In the genomic region with DNA sequence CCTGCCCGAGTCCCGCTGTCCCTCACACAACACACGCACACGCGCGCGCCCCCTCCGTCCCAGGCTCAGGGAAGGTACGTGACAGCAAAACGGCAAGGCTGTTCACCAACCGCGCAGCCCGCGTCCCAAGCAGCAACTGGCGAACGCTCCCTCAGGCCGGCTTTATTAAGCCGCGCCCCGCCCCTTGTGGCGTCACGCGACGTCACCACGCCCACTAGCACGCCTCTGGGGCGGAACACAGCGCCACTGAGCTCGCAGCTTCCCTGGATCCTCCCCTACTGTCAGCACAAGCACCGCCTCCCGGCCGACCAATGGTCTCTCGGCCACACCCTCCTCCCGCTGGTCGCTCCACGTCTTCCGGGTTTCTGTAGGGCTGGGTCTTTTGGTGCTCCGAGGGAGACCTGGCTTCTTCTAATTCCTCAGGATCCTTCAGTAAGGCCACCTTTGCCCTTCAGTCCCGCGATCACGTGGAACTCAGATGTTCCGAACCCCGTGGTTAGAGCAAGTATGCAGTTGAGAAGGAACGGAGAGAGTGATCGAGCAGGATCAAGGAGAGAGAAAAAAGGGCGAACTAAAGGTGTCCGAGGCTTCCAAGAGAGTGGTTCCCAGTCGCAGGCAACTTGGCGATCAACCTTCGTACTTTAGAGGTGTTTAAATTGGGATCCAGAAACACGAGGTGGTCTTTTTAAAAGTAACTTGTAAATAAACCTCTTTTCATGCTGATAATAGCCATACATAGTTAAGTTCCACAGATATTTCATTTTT, we compare ENCODE assay signal across 8 mouse cellular contexts. TPM values are rescaled to one million over a fixed set of nuclear protein-coding genes. Genes with fewer than 3 reads are reported as not detected.
A peak's percentile ranks its signal among the peaks of the same experiment; 100 is the strongest.
DNase-seq lines count a peak whose midpoint lies in the region; ATAC-seq and TF ChIP-seq lines count a peak whose summit lies in the region.

A gene (minus strand): TSS at position 164 of the 765 bp plus-strand sequence.

- peaks cover 13% of the 10 kb centered on the region for H3K4me1 ChIP-seq in forebrain, embryonic 10.5 days
- peaks cover 5% of the 10 kb centered on the region; the same call in 1 of the 2 replicates for H3K4me1 ChIP-seq in heart, embryonic 15.5 days (replicated peaks)
- peaks cover 6 to 9% of the 10 kb centered on the region in 2 experiments for H3K4me1 ChIP-seq in liver, embryonic 14.5 days (replicated peaks; ENCODE audit: control insufficient read depth in 2 of 2, insufficient read depth in 2 of 2, low read length in 1 of 2)
- H3K4me1 ChIP-seq in neural tube, embryonic 11.5 days (ENCODE audit: control insufficient read depth, insufficient read depth, low read length), result no peaks in the 10 kb centered on the region
- H3K4me1 ChIP-seq in stomach, postnatal 0 days (replicated peaks; ENCODE audit: control insufficient read depth, insufficient read depth), result 0 out of 2 replicates have a peak, but pooled peaks cover 2% of the 10 kb centered on the region

- H3K36me3 ChIP-seq in forebrain, embryonic 10.5 days (replicated peaks), result no peaks in the 10 kb centered on the region
- no peaks in the 10 kb centered on the region for H3K36me3 ChIP-seq in heart, embryonic 15.5 days
- H3K36me3 ChIP-seq in liver, embryonic 14.5 days (replicated peaks; ENCODE audit: control insufficient read depth, insufficient read depth, low read depth), result no peaks in the 10 kb centered on the region
- no peaks in the 10 kb centered on the region for H3K36me3 ChIP-seq in neural tube, embryonic 11.5 days (ENCODE audit: control insufficient read depth, insufficient read depth, low read length)
- no peaks in the 10 kb centered on the region for H3K36me3 ChIP-seq in stomach, postnatal 0 days (ENCODE audit: control insufficient read depth, insufficient read depth, low read length)

- H3K9me3 ChIP-seq in forebrain, embryonic 10.5 days, result no peaks in the 10 kb centered on the region
- no peaks in the 10 kb centered on the region for H3K9me3 ChIP-seq in heart, embryonic 15.5 days (replicated peaks)
- no peaks in the 10 kb centered on the region for H3K9me3 ChIP-seq in liver, embryonic 14.5 days (ENCODE audit: control insufficient read depth, low read length)
- H3K9me3 ChIP-seq in neural tube, embryonic 11.5 days (ENCODE audit: control insufficient read depth, low read length), result no peaks in the 10 kb centered on the region
- H3K9me3 ChIP-seq in stomach, postnatal 0 days (ENCODE audit: control insufficient read depth, low read length), result no peaks in the 10 kb centered on the region

- peak; percentile 99 to 100 for DNase-seq in CD8-positive naive resting alpha-beta T cell, adult 2 months (ENCODE audit: low read depth in 2 of 2, low spot score in 2 of 2)
- peak; percentile 95 for DNase-seq in c-Kit-positive CD71-negative TER-119-negative erythroid progenitor cells, embryonic 14.5 days (ENCODE audit: low read depth)
- peak; percentile 97 for DNase-seq in forebrain, embryonic 10.5 days (ENCODE audit: extremely low spot score, low spot score)
- DNase-seq in kidney, postnatal 25 days, result peak; percentile 98 to 99
- DNase-seq in liver, embryonic 14.5 days (ENCODE audit: low read depth in 3 of 3, low spot score in 3 of 3), result peak; percentile 93 to 96 (median 94)
- DNase-seq in neural tube, embryonic 11.5 days (ENCODE audit: low spot score), result peak; percentile 99
- peak; percentile 99 for DNase-seq in stomach, postnatal 0 days (ENCODE audit: low spot score)

- 0 out of 2 replicates have a peak, but pooled peaks have one; percentile 40 for TF ChIP-seq EP300 in liver, embryonic 14.5 days (IDR thresholded peaks at IDR 0.05; ENCODE audit: low read depth)
- TF ChIP-seq EP300 in stomach, postnatal 0 days (optimal IDR thresholded peaks at IDR 0.05), result no peak

- peak within 1 kb of the TSS; percentile 81 for H3K4me2 ChIP-seq in heart, embryonic 15.5 days
- peak within 1 kb of the TSS; percentile 86 for H3K4me2 ChIP-seq in liver, embryonic 14.5 days (ENCODE audit: low read depth)
- peak within 1 kb of the TSS; percentile 99 for H3K4me2 ChIP-seq in neural tube, embryonic 11.5 days (ENCODE audit: low read depth)
- H3K4me2 ChIP-seq in stomach, postnatal 0 days (replicated peaks; ENCODE audit: low read depth), result peak within 1 kb of the TSS; percentile 99

- peak; percentile 72 for TF ChIP-seq CTCF in liver, embryonic 14.5 days (IDR thresholded peaks at IDR 0.05; ENCODE audit: low read depth)
- TF ChIP-seq CTCF in stomach, postnatal 0 days (IDR thresholded peaks at IDR 0.05; ENCODE audit: low read depth), result peak; percentile 72

- ATAC-seq in heart, embryonic 15.5 days (replicated peaks; ENCODE audit: insufficient number of reproducible peaks, insufficient read depth, low FRiP score, low read depth), result peak; percentile 100
- peak; percentile 99 for ATAC-seq in liver, embryonic 14.5 days (ENCODE audit: insufficient read depth)
- ATAC-seq in neural tube, embryonic 11.5 days (ENCODE audit: insufficient read depth, low FRiP score, low TSS enrichment), result peak; percentile 100
- peak; percentile 100 for ATAC-seq in stomach, postnatal 0 days (ENCODE audit: low FRiP score, low TSS enrichment)

- WGBS in forebrain, embryonic 10.5 days, result under 1% methylated on average over 51 of the region's 51 CpGs
- WGBS in heart, embryonic 15.5 days, result 0% methylated on average over 51 of the region's 51 CpGs
- whole genome bisulfite sequencing in liver, embryonic 14.5 days (ENCODE audit: insufficient replicate concordance), result under 1% methylated on average over 51 of the region's 51 CpGs
- WGBS in neural tube, embryonic 11.5 days, result under 1% methylated on average over 51 of the region's 51 CpGs
- under 1% methylated on average over 51 of the region's 51 CpGs for WGBS in stomach, postnatal 0 days

- H3K27me3 ChIP-seq in forebrain, embryonic 10.5 days (ENCODE audit: poor library complexity, severe bottlenecking), result peaks cover 9% of the 10 kb centered on the region; the same call in 1 of the 2 replicates
- H3K27me3 ChIP-seq in heart, embryonic 15.5 days, result no peaks in the 10 kb centered on the region
- peaks cover 4% of the 10 kb centered on the region; the same call in 1 of the 2 replicates for H3K27me3 ChIP-seq in liver, embryonic 14.5 days (ENCODE audit: control insufficient read depth, insufficient read depth, low read length)
- no peaks in the 10 kb centered on the region for H3K27me3 ChIP-seq in neural tube, embryonic 11.5 days (ENCODE audit: control insufficient read depth, insufficient read depth, low read length)
- H3K27me3 ChIP-seq in stomach, postnatal 0 days (ENCODE audit: control insufficient read depth, insufficient read depth, low read length), result no peaks in the 10 kb centered on the region

- H3K4me3 ChIP-seq in forebrain, embryonic 10.5 days, result peak within 1 kb of the TSS; percentile 71
- peak within 1 kb of the TSS; percentile 75 for H3K4me3 ChIP-seq in heart, embryonic 15.5 days
- H3K4me3 ChIP-seq in liver, embryonic 14.5 days (ENCODE audit: insufficient read depth in 1 of 2, low read depth in 2 of 2, low read length in 2 of 2), result peak within 1 kb of the TSS; percentile 70 to 90
- peak within 1 kb of the TSS; percentile 59 for H3K4me3 ChIP-seq in neural tube, embryonic 11.5 days (ENCODE audit: low read depth, low read length)
- H3K4me3 ChIP-seq in stomach, postnatal 0 days (ENCODE audit: low read depth, low read length), result peak within 1 kb of the TSS; percentile 81

- peak within 1 kb of the TSS; percentile 88 for H3K27ac ChIP-seq in forebrain, embryonic 10.5 days
- peak within 1 kb of the TSS; percentile 91 for H3K27ac ChIP-seq in heart, embryonic 15.5 days
- H3K27ac ChIP-seq in liver, embryonic 14.5 days, result peak within 1 kb of the TSS; percentile 61
- peak within 1 kb of the TSS; percentile 8; the same call in 1 of the 2 replicates for H3K27ac ChIP-seq in neural tube, embryonic 11.5 days (ENCODE audit: low read depth, low read length)
- peak within 1 kb of the TSS; percentile 86 for H3K27ac ChIP-seq in stomach, postnatal 0 days (replicated peaks)

- H3K9ac ChIP-seq in heart, embryonic 15.5 days, result peak within 1 kb of the TSS; percentile 69
- H3K9ac ChIP-seq in liver, embryonic 14.5 days (replicated peaks), result peak within 1 kb of the TSS; percentile 80
- H3K9ac ChIP-seq in neural tube, embryonic 11.5 days (ENCODE audit: low read length), result peak within 1 kb of the TSS; percentile 71
- H3K9ac ChIP-seq in stomach, postnatal 0 days (ENCODE audit: low read length), result peak within 1 kb of the TSS; percentile 83

RNA-seq across cellular contexts. Expression of the gene that starts here (rescaled TPM):
- polyA plus RNA-seq in forebrain, embryonic 10.5 days (2016; fragmentation: Nextera tagmentation; extraction: Ambion mirVana), result 8.9 and 9.7 TPM in 2 replicates
- 19.2 and 21.8 TPM in 2 replicates for polyA plus RNA-seq in heart, embryonic 15.5 days (2015; fragmentation: Nextera tagmentation; extraction: Ambion mirVana)
- 2.7 and 4.4 TPM in 2 replicates for polyA plus RNA-seq in liver, embryonic 14.5 days (2012; rRNA removed)
- 4.1 and 4.8 TPM in 2 replicates for polyA plus RNA-seq in liver, embryonic 14.5 days (2014; fragmentation: Nextera tagmentation; extraction: Ambion mirVana)
- polyA plus RNA-seq in neural tube, embryonic 11.5 days (2014; fragmentation: Nextera tagmentation; extraction: Ambion mirVana), result 8.3 and 8.8 TPM in 2 replicates
- 12.7 and 12.8 TPM in 2 replicates for polyA plus RNA-seq in stomach, postnatal 0 days (2015; fragmentation: Nextera tagmentation; extraction: Ambion mirVana)

Comparison
In these comparisons a context has a peak if more than half of its experiments do, and no peak if none do; other contexts are left out.
1. Peak in every context shown above with its lines: DNase-seq, ATAC-seq, H3K4me3 ChIP-seq and H3K27ac ChIP-seq.
2. H3K27ac ChIP-seq: peak in every context shown above with its lines; median percentile 91 in heart, embryonic 15.5 days; 88 in forebrain, embryonic 10.5 days; 86 in stomach, postnatal 0 days; 61 in liver, embryonic 14.5 days; 8 in neural tube, embryonic 11.5 days.